In genomic region chr10:68681233-68681632, GRCm38 (mm10) we compare ENCODE assay signal across 15 mouse cellular contexts.
"Had no signal": no experiment of that assay in that cellular context is flagged by ENCODE, and none has a peak within 500 bp of the region (broad histone marks: within the 10 kb centered on the region; RNA-seq: fewer than 3 reads in every experiment).

No protein-coding gene starts in this region.

- H3K27me3 ChIP-seq: hindbrain, embryonic 15.5 days; limb, embryonic 13.5 days; lung, embryonic 15.5 days; midbrain, embryonic 12.5 days; neural tube, embryonic 13.5 days had no signal

- H3K9ac ChIP-seq: hindbrain, embryonic 15.5 days; limb, embryonic 13.5 days; liver, embryonic 14.5 days; lung, embryonic 15.5 days; midbrain, embryonic 12.5 days; neural tube, embryonic 13.5 days had no signal

- H3K9me3 ChIP-seq: hindbrain, embryonic 15.5 days; limb, embryonic 13.5 days; lung, embryonic 15.5 days; midbrain, embryonic 12.5 days; neural tube, embryonic 13.5 days had no signal

- H3K4me3 ChIP-seq: hindbrain, embryonic 15.5 days; limb, embryonic 13.5 days; lung, embryonic 15.5 days; midbrain, embryonic 12.5 days; neural tube, embryonic 13.5 days had no signal

- H3K4me2 ChIP-seq: hindbrain, embryonic 15.5 days; limb, embryonic 13.5 days; lung, embryonic 15.5 days; midbrain, embryonic 12.5 days; neural tube, embryonic 13.5 days had no signal

- H3K36me3 ChIP-seq: hindbrain, embryonic 15.5 days; limb, embryonic 13.5 days; lung, embryonic 15.5 days; midbrain, embryonic 12.5 days; neural tube, embryonic 13.5 days had no signal

- H3K4me1 ChIP-seq: hindbrain, embryonic 15.5 days; limb, embryonic 13.5 days; lung, embryonic 15.5 days; midbrain, embryonic 12.5 days; neural tube, embryonic 13.5 days had no signal

- H3K27ac ChIP-seq: hindbrain, embryonic 15.5 days; limb, embryonic 13.5 days; liver, embryonic 14.5 days; lung, embryonic 15.5 days; midbrain, embryonic 12.5 days; neural tube, embryonic 13.5 days had no signal

- DNase-seq: layer of hippocampus, adult 9-11 months; layer of hippocampus, postnatal 36 days; retina, postnatal 1 day; right cerebral cortex, postnatal 4 days; spleen, adult 18-20 months; thymus, adult 18-20 months; thymus, postnatal 14 days had no signal

- ATAC-seq: intestine, embryonic 16.5 days; midbrain, embryonic 16.5 days had no signal
